Mouse (Mus musculus): ENCODE data around the gene Wrap53. TPM values are rescaled to one million over a fixed set of nuclear protein-coding genes. Genes with fewer than 3 reads are reported as not detected.
A peak's percentile ranks its signal among the peaks of the same experiment; 100 is the strongest.

Gene Wrap53
- total and polyA plus RNA-seq, 3 experiments = 18.5 to 24.5 TPM; not detected in 1

DNA sequence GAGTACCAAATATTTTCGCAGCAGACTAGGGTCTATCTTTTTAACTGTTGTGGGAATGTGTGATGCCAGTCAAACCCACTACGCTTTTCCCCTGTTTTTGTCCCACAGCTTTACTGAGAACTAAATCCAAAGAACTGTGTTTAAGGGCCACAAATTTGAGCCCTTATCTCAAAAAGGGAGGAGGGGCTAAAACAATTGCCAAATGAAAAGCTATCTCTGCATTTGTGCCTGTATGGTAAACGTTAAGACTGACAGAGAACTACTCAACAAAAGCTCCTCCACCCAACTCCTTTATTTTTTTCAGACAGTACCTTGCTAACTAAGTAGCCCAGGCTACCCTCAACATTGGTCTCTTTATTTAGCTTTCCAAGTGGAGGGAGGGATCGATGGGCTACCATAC is 12.7 kb upstream of the Wrap53 start (continued):
- TF ChIP-seq TCF12 (IDR thresholded peaks at IDR 0.05; ENCODE audit: low read depth, low read length) (no peak), NELFE (IDR thresholded peaks at IDR 0.05; ENCODE audit: low read depth, low read length) (no peak), USF1 (IDR thresholded peaks at IDR 0.05; ENCODE audit: low read depth, low read length) (no peak), RCOR1 (IDR thresholded peaks at IDR 0.05; ENCODE audit: low read depth, low read length) (no peak), POLR2A (IDR thresholded peaks at IDR 0.05; ENCODE audit: control insufficient read depth in 1 of 2, insufficient read depth in 1 of 2, low read depth in 1 of 2, low read length in 2 of 2, poor library complexity in 1 of 2) (0 out of 4 replicates have a peak, but pooled peaks of 1 of the 2 experiments have one; percentile 19), SIN3A (IDR thresholded peaks at IDR 0.05; ENCODE audit: low read length) (peak; percentile 44; the same call in 1 of the 2 replicates), KAT2A (conservative IDR thresholded peaks at IDR 0.05; ENCODE audit: low read depth, low read length) (no peak), CHD2 (IDR thresholded peaks at IDR 0.05; ENCODE audit: low read length) (no peak), MYB (IDR thresholded peaks at IDR 0.05; ENCODE audit: low read depth, low read length) (no peak), NRF1 (IDR thresholded peaks at IDR 0.05; ENCODE audit: insufficient read depth, low read depth, low read length, poor library complexity, severe bottlenecking) (no peak)

DNA sequence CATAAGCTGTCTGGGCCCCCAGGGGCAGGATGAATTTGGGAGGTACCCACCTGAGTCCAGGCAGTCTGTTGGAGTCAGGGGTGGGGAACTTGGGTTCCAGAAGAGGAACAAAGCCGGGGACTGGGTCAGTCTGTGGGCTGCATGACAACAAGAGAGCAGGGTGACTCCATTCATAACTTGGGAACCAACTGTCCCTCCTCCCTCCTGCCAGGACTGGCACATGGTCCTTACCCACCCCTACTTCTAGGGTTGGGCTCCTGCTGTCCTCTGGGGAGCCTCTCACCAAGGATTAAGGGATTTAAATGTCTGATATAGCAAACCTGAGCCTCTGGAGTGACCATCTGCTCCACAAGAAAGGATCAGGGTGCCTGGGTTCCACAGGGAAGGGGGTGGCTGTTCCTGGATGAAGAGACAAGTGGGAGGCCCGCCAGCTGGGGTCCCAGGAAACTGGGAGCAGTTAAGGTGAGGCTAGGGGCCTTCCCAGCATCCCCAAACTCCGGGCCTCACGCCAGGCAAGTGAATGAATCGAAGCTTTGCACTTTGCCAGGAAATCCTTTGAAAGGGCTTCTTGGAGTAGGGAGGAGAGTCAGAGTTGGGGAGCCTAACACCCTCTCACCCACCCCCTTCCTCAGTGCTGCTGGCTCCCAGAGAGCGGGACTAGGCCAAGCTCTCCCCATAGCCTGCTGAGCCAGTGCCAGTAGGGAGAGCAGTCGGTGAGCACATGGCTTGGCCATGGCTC is 12.0 kb upstream of the Wrap53 start:
- DNase-seq (ENCODE audit: low read depth, low spot score) = no peak
- 0 out of 2 replicates have a peak, but pooled peaks have one; percentile 53 for TF ChIP-seq POLR2AphosphoS2 (IDR thresholded peaks at IDR 0.05; ENCODE audit: low read length)
- no peak for TF ChIP-seq MEF2A (IDR thresholded peaks at IDR 0.05; ENCODE audit: extremely low read depth, insufficient replicate concordance, low read depth, low read length, poor library complexity, severe bottlenecking)
- no peak for TF ChIP-seq NRF1 (IDR thresholded peaks at IDR 0.05; ENCODE audit: insufficient read depth, low read depth, low read length, poor library complexity, severe bottlenecking)
- TF ChIP-seq EP300 (IDR thresholded peaks at IDR 0.05; ENCODE audit: low read depth in 1 of 2, low read length in 2 of 2) = no peak
- TF ChIP-seq ZNF384 (IDR thresholded peaks at IDR 0.05; ENCODE audit: low read depth, low read length) = no peak
- peak in 1 of 2 experiments; percentile 22; a peak in 1 of 4 replicates for TF ChIP-seq POLR2A (IDR thresholded peaks at IDR 0.05; ENCODE audit: control insufficient read depth in 1 of 2, insufficient read depth in 1 of 2, low read depth in 1 of 2, low read length in 2 of 2, poor library complexity in 1 of 2)
- peak; percentile 33; the same call in 1 of the 2 replicates for TF ChIP-seq MXI1 (IDR thresholded peaks at IDR 0.05; ENCODE audit: low read depth, low read length)
- H3K27me3 ChIP-seq (ENCODE audit: control insufficient read depth in 1 of 2, insufficient read depth in 2 of 2, low read length in 2 of 2) = no peaks in the 10 kb centered on the region
- peaks cover 17 to 40% of the 10 kb centered on the region in 2 experiments for H3K4me1 ChIP-seq (ENCODE audit: control insufficient read depth in 1 of 2, insufficient read depth in 2 of 2, low read length in 2 of 2)
- no peaks in the 10 kb centered on the region for H3K79me2 ChIP-seq (ENCODE audit: control insufficient read depth, insufficient read depth, low read length, poor library complexity)
- peak overlapping the region; percentile 53 for H3K27ac ChIP-seq (ENCODE audit: control insufficient read depth, low read depth, low read length)
- H3K4me3 ChIP-seq (ENCODE audit: control insufficient read depth in 1 of 2, insufficient read depth in 1 of 2, low read depth in 2 of 2, low read length in 2 of 2) = no peak overlapping the region
- no peaks in the 10 kb centered on the region for H3K9me3 ChIP-seq (replicated peaks; ENCODE audit: insufficient read depth, low read length)
- peaks cover 19 to 50% of the 10 kb centered on the region in 2 experiments for H3K36me3 ChIP-seq (ENCODE audit: control insufficient read depth in 1 of 2, insufficient read depth in 2 of 2, low read length in 2 of 2)
- peak overlapping the region; percentile 23; the same call in 1 of the 2 replicates for H3K9ac ChIP-seq (ENCODE audit: control insufficient read depth, low read depth, low read length, poor library complexity, severe bottlenecking)

DNA sequence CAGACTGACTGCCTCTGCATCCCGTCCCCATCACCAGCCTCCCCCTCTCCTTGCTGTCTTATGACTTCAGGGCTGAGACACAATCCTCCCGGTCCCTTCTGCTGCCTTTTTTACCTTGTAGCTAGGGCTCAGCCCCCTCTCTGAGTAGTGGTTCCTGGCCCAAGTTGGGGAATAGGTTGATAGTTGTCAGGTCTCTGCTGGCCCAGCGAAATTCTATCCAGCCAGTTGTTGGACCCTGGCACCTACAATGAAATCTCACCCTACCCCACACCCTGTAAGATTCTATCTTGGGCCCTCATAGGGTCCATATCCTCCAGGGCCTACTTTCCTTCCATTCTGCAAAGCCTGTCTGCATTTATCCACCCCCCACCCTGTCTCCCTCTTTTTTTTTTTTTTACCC is 11.4 kb upstream of the Wrap53 start:
- Histone ChIP-seq H3K9me3 (replicated peaks; ENCODE audit: insufficient read depth, low read length) (no peaks in the 10 kb centered on the region), H3K27ac (ENCODE audit: control insufficient read depth, low read depth, low read length) (peak overlapping the region; percentile 19; the same call in 1 of the 2 replicates), H3K36me3 (ENCODE audit: control insufficient read depth in 1 of 2, insufficient read depth in 2 of 2, low read length in 2 of 2) (peaks cover 23 to 55% of the 10 kb centered on the region in 2 experiments), H3K4me3 (ENCODE audit: control insufficient read depth in 1 of 2, insufficient read depth in 1 of 2, low read depth in 2 of 2, low read length in 2 of 2) (no peak overlapping the region), H3K27me3 (ENCODE audit: control insufficient read depth in 1 of 2, insufficient read depth in 2 of 2, low read length in 2 of 2) (no peaks in the 10 kb centered on the region), H3K79me2 (ENCODE audit: control insufficient read depth, insufficient read depth, low read length, poor library complexity) (peaks cover 2% of the 10 kb centered on the region; the same call in 1 of the 2 replicates), H3K4me1 (ENCODE audit: control insufficient read depth in 1 of 2, insufficient read depth in 2 of 2, low read length in 2 of 2) (peaks cover 18 to 44% of the 10 kb centered on the region in 2 experiments), H3K9ac (ENCODE audit: control insufficient read depth, low read depth, low read length, poor library complexity, severe bottlenecking) (no peak overlapping the region)
- TF ChIP-seq ETS1 (IDR thresholded peaks at IDR 0.05; ENCODE audit: low read depth, low read length) (0 out of 2 replicates have a peak, but pooled peaks have one; percentile 12), TAL1 (IDR thresholded peaks at IDR 0.05; ENCODE audit: low read length) (no peak), JUND (IDR thresholded peaks at IDR 0.05; ENCODE audit: low read depth, low read length) (no peak), KAT2A (conservative IDR thresholded peaks at IDR 0.05; ENCODE audit: low read depth, low read length) (no peak), ZNF384 (IDR thresholded peaks at IDR 0.05; ENCODE audit: low read depth, low read length) (peak; percentile 66), ZKSCAN1 (IDR thresholded peaks at IDR 0.05; ENCODE audit: low read depth, low read length) (no peak), POLR2A (IDR thresholded peaks at IDR 0.05; ENCODE audit: control insufficient read depth in 1 of 2, insufficient read depth in 1 of 2, low read depth in 1 of 2, low read length in 2 of 2, poor library complexity in 1 of 2) (peak in 1 of 2 experiments; percentile 23; a peak in 2 of 4 replicates), MAZ (IDR thresholded peaks at IDR 0.05; ENCODE audit: low read depth, low read length) (0 out of 2 replicates have a peak, but pooled peaks have one; percentile 17), EP300 (IDR thresholded peaks at IDR 0.05; ENCODE audit: low read depth in 1 of 2, low read length in 2 of 2) (no peak)
- no peak for DNase-seq (ENCODE audit: low read depth, low spot score)

Data from MEL (cell line).